Mouse (Mus musculus): ENCODE measurements around the gene Tmem114.

Tmem114 gene

DNA sequence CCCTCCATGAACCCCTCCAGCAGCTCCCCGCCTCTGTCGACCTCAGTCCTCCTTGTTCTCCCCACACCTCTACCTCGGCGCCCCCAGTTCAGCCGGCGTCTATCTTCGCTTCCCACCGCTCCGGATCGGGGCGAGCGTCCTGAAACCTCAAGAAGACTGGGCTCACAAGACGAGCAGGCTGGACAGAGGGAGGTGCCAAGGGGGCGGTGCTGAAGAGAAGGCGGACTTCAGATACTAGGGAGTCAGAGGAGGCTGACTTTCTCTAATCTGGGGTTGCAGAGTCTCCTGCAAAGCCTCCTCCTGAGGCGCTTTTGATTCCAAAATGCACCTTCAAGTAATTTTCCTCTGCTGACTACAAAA, at the start of gene Tmem114:
Gene Tmem114, minus strand, starts transcription at position 166 of the 360 bp plus-strand sequence.
- no peak for DNase-seq (ENCODE audit: low read depth)

DNA sequence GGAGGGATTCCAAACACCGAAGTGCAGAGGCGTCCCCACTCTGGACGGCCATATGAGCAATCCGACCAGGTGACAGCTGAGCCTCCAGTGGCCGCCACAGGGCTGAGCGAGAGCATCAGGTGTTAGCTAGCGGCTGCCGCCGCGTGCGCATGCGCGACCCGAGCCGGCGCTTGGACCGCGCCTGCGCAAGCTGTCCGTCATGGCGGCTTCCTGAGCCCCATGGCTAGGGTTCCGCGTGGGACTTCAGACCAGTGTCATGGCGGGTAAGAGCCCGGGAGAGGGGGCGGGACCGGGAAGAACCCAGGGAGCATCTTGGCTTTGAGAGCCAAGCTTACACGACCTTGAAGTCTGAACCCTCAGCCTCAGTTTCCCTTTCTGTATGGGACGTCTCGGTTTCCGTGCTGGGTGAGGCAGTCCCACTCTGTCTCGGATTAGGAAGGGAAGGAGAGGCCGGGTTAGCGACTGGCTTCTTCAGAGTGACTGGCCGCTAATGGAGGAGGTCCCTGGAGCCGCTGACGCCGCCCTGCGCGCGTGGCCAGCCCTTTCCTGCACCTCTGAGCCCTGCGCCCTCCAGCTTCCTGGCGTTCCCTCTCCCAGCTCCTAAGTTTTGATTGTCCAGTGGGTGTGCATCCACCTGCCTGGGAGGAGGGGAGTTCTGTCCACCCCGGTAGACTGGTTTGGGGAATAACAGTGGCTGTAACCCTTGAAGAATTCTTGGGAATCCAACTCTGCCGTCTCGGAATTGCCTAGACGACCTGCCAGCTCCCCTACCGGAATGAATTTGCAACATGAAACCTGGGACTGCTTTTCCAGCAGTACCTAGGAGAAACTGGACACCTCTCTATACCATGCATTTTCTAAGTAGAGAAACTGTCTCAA, 45.9 kb upstream of the Tmem114 start, which contains the start of gene Mettl22:
Gene Mettl22, plus strand, starts transcription at position 186 of the 879 bp plus-strand sequence.
- peak; percentile 93 for DNase-seq (ENCODE audit: low read depth)

DNA sequence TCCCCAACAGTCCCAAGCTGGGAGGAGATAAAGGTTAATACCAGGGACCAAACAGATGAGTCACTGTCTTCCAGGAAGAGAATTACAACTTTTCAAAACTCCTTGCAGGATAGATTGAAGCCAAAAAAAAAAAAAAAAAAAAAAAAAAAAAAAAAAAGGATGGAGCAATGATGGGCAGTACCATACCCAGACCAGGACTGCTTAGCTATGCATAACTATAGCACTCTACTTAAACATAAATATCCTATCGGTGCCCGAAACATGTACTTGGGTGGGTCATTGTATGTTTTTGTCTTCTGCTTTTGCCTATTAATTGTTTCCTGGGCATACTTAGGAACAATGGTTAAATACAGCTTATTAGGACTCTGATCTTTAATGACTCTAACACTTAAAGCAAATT, 45.2 kb upstream of the Tmem114 start:
- DNase-seq (ENCODE audit: low read depth): no peak

DNA sequence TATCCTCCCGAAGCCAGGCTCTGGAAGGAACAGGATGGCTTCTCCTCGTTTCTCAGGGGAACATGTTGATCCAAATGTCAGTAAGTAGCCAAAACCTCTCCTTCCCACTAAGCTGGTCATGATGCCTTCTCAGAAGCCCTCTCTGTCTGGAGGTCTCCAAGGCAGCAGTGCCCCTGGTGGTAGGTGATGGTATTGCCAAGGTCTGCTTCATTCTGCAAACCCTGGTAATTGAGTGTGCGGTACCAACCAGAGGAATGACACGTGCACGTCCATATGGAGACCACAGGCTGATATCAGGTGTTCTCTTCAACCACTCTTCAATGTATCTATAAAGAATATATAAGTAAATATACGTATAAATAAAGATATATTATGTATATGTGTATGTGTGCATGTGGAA, 34.2 kb upstream of the Tmem114 start:
- DNase-seq (ENCODE audit: low read depth): peak; percentile 70

DNA sequence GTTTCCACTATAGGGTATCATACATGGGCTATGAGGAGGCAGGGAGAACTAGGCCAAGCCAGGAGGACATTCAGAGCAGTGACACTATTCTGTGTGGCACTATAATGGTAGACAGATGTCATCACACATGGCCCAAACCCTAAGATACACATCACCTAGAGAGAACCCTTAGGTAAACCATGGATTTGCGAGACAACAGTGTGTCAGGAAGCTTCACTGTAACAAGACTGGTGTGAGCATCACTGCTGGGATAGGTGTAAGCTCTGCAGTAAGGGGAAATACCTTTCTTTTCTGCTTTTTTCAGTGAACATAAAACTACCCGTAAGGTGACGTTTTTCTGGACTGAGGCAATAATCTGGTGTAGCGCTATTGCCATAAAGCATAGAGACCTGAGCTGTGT, 33.5 kb upstream of the Tmem114 start:
- no peak for DNase-seq (ENCODE audit: low read depth)

DNA sequence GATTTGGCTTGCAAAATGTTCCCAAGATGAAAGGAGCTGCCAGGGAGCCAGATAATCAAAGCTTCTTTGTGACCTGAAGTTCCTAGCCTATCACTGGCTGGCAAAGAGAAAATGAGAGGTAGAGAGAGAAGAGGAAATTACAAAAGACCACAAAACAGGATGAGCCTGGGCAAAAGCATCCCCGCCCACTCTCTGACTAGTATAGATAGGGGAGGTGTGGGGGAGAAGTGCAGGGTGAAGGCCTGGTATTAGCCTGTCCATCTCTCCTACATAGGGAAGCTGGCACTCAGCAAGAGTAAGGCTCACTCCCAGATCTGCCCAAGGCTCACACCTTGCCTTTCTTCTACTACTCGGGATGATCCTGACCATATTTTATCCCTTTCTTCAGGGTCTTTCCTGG, 30.3 kb upstream of the Tmem114 start:
- DNase-seq (ENCODE audit: low read depth): peak; percentile 84

DNA sequence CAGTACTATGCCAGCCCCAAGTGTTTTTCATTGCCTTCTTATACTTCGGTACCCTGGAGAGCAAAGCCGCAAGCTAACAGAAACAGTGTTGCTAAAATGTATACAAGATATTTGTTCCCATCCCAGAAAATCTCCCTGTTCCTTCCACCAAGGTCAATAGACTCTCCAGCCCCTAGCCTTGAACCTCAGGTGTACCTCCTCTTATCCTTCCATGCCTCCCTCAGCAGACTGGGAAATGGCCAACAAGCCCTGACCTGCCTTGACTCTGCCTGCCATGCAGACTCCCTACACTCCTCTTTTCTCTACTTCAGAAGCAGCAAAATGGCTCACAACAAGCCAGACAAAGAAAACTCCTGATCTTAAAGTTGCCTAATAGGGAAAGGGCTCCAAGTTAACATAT, 28.4 kb upstream of the Tmem114 start:
- DNase-seq (ENCODE audit: low read depth): no peak

DNA sequence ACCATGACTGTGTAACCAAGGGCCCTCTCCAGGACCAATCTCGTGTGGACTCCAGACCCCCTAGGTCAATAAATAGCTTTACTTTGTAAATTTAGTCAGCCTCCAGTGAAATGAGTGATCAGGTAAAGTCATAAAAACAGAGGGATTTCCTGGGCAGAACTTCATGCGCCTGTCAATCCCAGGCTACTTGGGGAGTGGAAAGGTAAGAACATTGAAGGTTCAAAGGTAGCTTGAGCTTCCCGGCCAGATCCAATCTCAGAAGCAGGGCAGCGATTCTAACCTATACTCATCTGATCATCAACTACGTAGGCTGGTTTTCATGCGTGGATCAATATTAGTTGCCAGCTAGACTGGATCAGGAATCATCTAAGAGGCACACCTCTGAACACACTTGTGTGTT, 21.3 kb upstream of the Tmem114 start:
- DNase-seq (ENCODE audit: low read depth): no peak

DNA sequence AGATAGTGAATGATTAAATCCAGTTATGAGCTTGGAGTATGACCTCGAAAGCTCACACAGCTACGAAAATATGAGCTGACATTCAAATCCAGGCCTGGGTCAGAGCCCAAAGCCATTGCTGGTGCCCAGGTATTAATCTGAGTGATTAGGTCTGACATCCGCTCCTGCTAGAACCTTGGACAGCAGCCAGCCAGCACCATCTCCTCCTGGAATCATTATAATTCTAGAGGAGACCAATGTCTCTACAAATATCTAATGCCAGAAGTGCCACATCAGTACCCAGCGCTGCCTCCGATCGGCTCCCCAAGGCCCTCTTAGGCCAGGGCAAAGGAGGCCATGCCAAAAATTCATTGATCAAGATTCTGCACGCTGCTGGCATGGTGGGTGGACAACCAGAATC, 20.0 kb upstream of the Tmem114 start:
- no peak for DNase-seq (ENCODE audit: low read depth)

DNA sequence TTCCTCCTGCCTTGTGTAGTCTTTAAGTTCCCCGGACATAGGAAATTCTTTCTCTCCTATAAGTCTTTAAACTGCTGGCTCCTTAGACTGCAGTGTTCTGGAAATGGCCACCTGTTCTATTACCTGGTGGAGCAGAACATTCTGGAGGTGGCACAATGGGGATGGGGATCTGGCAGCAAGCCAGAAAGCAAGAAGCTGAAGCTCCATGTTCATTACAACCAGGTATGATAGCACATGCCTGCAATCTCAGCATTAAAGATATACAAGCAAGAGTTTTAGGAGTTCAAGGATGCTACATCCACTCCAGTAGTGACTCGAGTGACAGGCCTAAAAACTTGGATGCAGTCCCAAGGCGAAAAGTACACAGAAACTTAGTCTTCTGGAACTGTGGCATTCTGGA, 7.7 kb upstream of the Tmem114 start:
- no peak for DNase-seq (ENCODE audit: low read depth)

DNA sequence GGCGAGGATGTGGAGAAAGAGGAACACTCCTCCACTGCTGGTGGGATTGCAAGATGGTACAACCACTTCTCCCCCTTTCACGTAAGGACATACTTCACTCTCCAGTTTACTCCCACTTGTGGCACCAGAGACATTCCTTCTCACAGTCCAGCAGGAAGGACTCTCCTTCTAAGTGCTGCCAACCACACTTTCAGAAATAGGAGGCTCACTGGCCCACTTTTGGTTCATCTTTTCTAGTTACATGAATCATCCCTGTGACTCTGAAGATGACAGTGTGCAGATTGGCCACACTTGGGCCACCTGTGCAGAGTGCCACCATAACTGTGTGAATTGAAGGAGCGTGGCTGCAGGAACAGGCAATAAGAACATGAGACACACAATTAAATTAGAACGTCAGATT, 4.6 kb upstream of the Tmem114 start:
- no peak for DNase-seq (ENCODE audit: low read depth)

DNA sequence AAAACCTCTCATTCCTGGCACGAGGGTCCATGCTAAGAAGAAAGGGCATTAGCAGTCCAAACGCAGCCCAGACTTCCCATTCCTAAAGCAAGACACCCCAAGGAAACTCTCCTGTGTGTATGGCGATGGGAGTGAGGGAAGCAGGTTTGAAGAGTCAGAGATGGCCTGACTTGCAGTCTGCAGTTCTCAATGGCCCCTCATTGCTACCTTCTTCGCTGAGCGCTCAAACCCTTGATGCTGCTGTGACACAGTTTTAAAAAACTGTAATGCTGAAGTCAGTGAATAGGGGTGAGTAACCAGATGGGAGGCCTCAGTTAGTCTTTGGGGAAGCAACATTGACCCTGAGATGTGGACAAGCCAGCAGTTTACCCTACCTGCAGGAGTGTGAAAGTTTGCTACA, 800 bp upstream of the Tmem114 start:
- DNase-seq (ENCODE audit: low read depth): no peak

DNA sequence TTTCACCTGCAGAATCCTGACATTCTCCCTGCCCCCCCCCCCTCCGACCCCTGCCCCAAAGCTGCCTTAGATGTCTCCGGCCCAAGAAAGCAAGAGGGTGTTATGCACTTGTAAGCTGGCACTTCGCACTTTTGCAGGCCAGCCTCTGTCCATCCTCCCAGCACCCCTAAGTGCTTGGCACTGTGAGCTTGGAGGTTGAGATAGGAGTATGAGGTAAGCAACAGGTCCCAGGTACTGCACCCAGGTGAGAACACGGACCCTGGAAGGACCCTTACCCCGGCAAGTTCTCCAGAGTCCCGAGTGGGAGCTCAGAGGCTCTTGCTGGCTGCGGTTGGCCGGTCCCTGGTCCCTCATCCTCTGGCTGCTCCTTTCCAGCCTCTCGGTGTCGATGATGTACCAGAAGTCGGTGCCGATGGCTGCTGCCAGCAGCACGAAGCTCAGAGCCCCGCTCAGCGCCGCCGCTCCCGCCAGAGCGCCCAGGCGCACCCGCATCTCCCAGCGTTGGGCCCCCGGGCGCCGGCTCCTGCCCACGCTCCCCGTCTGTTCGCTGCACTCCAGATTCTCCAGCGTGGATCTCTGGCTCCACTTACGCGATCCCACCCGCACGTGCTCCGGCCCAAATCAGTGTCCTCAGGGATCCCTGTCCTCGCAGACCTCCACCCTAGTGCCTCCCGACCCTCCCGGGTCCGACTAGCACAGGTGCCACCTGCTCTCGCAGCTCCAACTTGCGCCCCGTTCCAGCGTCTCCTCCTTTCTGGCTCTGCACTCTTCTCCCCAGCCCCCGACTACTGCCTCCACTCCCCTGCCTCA, 570 bp downstream of the Tmem114 start:
- no peak for DNase-seq (ENCODE audit: low read depth)

DNA sequence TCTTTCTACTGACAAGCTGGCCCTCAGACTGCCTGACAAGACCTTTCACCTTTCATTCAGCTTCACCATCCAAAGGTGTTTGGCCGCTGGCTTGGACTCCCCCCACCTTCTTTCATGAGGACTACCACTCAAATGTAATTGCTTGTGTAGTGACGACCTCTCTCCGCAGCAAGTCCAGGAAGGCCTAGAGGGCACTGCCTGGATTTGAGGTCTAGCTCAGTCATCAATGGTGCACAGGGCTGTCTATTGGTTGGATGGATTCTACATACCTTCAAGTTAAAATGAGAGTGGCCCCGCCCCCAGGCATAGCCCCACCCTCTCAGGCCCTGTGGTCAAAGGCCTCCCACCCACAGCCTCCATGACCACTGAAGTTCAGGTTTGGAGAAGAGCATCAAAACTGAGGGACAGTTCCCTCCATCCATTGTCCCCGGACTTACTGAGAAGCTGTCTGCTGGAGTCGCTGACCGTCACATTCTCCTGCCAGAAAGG, 1.3 kb downstream of the Tmem114 start:
- DNase-seq (ENCODE audit: low read depth): no peak

DNA sequence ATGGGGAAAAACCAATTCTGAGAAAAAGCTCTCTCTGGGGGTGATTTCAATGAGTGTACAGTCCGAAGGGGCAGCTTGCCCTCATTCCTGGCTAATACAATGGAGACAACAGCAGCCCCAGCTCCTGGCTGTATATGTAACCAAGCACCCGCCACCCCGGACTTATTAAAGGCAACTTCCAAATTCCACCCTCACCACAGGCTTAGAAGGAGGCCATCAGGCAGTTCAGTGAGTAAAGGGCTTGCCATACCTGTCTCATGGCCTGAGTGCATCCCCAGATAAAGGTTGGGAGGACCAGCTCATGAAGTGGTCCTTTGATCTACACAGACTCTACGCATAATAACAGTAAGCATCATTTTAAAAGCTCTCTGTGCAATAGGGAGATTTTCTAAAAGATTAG, 4.1 kb downstream of the Tmem114 start:
- DNase-seq (ENCODE audit: low read depth): no peak

DNA sequence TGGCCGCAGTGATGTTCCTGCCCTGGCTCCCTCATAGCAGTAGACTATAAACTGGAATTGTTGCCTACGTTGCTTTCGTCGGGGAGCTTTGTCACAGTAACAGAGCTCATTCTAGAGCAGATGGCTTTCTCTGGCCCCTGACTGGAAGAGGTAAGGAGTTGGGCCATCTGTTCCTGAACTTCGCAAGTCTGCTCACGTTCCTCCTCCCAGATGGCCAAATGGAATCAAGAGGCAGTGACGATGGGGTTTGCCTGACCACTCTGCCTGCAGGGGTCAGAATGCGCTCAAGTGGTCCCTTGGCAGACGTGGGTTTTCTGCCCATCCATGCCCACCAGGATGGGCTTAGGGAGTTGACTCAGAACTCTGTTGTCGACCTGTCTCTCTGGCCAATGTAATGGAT, 4.6 kb downstream of the Tmem114 start:
- DNase-seq (ENCODE audit: low read depth): no peak

DNA sequence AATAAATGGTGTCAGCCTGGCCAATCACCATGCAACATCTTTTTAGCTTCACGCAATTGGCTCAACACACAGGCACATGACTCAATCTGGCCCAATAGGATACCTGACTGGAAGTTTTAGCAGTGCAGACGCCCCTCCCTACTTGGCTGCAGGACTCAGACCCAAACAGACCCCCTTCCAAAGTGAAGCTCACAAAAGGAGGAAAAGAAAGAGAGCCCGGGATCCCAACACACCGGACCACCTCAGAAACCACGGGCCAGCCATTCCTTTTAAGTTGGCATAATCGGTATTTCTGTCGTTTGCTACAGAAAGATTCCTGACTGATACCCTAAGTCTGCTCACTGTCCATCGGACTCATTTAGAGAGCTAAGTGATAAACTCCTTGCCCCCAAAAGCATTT, 5.3 kb downstream of the Tmem114 start:
- no peak for DNase-seq (ENCODE audit: low read depth)

DNA sequence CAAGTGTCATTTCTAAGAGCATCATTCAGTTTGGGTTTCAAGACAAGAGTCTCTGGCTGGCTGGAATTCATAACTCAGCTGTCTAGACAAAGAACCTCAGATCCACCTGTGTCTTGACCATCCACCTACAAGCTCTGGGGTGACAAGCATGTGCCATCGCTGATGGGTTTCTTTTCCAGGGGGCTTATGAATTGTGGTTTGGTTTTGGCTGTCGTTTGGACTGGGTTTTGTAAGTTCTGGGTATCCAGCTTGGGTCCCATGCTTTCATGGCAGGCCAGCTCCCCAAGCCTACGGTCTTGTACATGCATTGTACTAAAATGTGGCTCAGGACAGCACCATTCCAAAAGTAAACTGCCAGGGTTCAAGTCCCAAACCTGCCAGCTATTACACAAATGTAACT, 6.8 kb downstream of the Tmem114 start:
- DNase-seq (ENCODE audit: low read depth): no peak

DNA sequence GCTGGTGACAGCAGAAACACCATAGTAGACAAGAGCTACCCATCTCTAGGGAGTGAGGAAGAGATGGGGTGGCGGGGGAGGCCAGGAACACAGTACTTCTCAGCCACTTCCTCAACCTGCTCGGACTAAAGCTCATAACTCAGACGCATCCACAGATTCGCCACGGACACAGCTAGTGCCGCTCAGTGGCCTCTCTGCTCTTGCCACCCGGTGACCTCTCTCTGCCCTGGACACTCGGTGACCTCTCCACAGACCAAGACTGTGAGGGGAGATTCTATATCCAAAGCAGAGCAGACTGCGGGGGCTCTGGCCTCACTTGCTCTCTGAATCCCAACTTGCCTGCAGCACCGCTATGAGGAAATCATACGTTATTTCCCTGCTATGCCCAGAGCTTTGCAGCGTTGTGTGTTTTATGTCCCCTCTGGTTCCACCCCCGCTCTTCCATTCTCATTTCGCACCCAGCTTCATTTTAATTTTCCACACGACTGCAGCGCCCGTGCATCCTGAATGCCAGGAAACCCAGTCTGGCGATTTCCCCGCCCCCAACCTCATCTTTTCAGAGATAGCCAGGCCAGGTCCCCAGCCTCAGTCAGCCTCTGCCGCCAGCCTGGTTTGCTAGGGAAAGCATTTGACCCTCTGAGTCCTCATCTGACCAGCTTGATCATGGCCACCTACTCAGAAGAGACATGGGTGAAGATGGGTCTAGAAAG, 7.8 kb downstream of the Tmem114 start:
- no peak for DNase-seq (ENCODE audit: low read depth)

DNA sequence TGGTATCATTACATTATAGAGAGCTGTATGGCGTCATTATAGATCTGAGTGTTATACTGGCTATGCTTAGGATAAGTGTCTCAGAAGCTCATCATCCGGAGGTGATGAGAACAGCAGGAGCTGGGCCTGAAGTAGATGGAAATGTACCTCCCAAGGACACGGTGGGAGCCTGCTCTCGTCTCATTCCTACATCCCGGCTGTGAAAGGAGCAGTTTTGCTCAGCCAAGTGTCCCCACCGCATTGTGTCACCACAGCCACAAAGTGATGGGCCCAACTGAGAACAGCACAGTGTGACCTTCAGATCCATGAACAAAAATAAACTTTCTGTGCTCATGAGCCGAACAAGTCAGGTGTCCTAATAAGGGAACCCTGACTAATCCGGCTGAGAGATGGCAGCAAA, 8.9 kb downstream of the Tmem114 start:
- DNase-seq (ENCODE audit: low read depth): no peak

DNA sequence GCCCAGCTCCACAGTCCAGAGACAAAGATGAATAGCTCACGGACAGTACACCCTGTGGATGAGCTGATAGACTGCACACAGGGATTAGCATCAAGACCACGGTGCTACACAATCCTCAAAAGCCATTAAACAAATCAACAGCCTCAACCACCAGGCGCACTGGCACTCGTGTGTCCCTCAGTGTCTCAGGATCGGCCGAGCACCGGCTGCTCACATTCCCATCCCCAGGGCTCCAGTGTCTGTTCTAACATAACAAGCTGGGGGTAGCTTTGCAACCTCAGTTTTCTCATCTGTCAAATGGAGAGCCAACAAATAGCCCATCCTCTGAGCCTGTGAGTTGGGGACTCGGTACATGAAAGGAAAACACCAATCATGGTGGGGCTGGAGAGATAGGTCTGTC, 11.5 kb downstream of the Tmem114 start:
- DNase-seq (ENCODE audit: low read depth): no peak

DNA sequence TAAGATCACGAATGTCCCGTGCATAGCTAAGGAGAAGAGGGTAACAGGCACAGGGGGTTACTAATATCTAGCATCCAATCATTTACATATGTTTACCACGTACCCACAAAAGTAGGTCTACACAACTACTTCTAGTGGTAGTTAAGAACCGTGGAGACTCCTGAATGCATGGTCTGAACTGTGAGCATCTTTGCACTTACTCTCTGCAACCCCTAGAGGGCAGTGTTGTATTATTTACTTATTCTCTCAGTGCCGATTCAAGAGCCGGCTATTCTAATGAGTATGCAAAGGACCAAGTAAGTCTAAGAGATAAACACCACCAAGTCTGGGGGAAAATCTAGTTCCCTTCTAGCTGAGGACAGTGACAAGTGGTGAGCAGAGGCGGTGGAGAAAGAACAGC, 12.7 kb downstream of the Tmem114 start:
- peak; percentile 81 for DNase-seq (ENCODE audit: low read depth)

DNA sequence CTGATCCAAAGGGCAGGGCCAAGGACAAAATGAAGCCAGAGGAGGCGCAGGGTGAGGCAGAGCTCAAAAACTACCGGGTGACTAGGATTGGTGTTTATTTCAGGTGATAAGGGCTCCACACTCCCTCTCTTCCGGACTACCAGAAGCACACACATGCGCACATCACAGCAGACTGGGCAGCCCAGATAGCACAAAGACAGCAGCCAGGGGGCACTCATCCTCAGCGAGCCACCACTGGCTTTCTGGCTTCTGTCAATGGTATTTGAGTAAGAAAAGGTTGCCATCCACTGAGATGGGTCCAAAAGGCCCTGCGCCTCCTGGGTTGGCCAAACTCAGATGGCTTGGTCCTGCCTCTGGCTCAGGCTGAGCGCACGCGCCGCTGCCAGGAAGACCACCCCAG, 15.7 kb downstream of the Tmem114 start:
- DNase-seq (ENCODE audit: low read depth): peak; percentile 66

All from 416B (cell line).